Mouse (Mus musculus) gastrocnemius, adult 8-10 months (tissue): ENCODE data around the gene Slc12a4. TPM values are rescaled to one million over a fixed set of nuclear protein-coding genes. Genes with fewer than 3 reads are reported as not detected.
A peak's percentile ranks its signal among the peaks of the same experiment; 100 is the strongest.

ENCODE experiments used
- DNase-seq, 2 experiments: peaks; one replicate each; pipeline ENCODE4 v3.0.0; 2022; ENCODE audit warnings: low spot score in 2 of 2
- microRNA-seq: library from miRNA; unstranded; fragments of <30 nt; microRNA quantifications from one replicate; pipeline ENCODE4 v1.2.0, GENCODE M21; 2022
- total RNA-seq, 4 experiments: library from RNA; stranded (reverse); gene quantifications; 2 replicates each; pipeline ENCODE4 v1.2.4; 2022

The Slc12a4 gene
- total RNA-seq, 4 experiments from 2014 or later: 11.8 to 12.7 (median 12.0) TPM

DNA sequence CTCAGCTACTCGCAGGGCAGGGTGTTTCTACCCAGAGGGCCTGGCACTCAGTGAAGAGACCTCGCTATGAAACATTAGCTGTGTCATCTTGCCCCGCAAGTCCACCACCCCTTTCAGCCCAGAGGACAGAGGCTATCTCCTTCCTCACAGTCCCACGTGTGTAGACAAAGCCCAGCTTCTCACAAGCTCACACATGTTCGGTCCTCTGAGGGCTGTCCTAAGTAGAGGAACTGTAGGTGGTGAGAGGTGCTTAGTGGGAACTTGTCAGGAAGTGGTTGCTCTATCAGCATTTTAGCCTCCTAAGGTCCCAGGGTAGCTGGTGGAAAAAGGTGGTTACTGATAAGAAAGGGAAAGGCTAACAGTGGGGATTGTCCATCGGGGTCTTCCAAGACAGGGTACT is 30.8 kb downstream of the Slc12a4 start:
- DNase-seq: no peak

DNA sequence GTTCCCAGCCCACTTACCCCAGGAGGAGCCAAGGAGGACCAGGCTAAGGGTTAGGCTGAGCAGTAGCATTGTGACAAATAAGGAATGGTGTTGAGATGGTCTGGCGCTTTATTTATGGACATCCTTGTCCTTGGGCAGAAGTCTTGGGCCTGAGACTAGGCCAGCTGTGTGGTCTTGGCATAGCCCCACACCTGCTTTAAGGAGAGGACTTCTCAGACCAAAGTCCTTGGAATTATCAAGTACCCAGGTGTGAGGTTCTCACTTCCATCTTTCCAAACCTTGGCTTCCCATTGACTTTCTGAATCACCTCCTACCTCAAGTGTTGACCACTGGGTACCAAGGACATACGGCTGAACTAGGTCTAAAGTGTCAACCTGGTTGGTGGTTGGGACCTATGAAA is 32.1 kb downstream of the Slc12a4 start, which contains the start of gene Ctrl:
Ctrl (minus strand) TSS at position 101 of the 400 bp plus-strand sequence.
- DNase-seq: no peak

DNA sequence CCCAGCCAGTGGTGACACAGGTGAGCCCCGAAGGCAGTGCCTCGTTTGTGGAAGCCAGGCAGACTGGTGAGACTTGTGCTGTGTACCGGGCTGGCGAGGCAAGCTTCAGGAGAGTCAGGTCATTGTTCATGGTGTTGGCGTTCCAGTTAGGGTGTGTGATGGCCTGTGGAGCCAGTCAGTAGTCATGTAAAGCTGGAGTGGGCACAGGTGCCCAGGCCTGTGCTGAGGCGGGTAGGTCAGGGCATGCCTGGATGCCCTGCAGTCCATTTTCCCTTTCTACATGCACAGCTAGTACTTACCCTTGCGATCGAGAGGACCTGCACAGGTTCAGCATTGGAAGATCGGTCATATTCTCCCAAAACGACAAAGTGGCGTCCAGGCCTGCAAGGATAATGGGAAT is 33.4 kb downstream of the Slc12a4 start:
- DNase-seq: no peak

DNA sequence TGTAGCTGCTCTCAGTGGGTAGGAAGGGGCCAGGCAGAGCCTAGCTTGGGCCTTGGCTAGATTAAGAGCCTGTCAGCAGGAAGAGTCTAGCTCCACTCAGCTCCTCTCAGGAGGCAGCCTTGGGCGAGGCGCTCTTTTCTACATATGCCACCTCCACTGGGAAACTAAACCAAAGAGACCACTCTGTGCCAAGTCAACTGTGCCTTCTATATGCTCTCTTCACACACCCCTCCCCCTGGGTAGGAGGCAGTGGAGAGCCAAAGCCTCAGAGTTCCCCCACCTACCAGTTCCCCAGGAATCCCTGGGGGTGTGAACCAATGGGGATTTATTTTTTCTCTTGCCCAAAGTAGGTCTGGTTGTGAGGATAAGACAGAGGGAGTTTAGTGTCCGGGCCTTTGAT is 34.6 kb downstream of the Slc12a4 start:
- no peak for DNase-seq

DNA sequence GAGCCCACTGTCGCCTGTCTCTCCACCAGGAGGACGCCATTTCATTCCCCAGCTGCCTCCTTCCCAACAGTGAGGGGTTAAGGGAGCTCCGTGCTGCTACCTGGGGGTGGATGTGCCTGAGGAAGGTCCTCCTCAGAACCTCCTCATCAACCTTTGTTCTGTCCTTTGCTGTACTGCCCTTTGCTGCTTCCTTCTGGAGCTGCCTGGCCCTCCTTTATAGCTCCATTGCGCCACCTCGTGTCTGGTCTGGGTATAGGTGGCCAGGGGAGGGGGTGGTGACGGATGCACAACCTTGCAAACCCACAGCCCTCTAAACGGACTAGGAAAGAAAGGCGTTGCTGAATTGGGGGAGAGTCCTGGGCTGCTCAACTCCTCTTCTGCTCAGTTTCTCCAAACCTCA is 35.3 kb downstream of the Slc12a4 start:
- peak; percentile 65 to 67 for DNase-seq

DNA sequence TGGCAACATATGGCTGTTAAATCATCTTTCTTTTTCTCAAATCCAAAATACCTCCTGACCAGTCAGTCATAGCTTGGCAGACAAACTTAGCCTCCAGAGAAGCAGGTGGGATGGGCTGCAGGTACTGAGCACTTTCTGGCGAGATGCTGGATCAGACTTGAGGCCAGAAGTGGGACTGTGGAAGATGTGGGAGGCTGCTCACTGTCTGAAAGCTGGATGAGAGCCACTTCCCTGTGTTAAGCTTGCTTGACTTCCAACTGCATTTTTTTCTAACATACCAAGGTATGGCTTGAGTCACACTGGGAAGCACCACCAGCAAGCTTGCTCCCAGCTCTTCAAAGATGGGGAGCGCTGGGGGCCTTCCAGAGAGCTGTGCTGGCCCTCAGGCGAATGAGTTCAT is 40.8 kb downstream of the Slc12a4 start:
- no peak for DNase-seq

DNA sequence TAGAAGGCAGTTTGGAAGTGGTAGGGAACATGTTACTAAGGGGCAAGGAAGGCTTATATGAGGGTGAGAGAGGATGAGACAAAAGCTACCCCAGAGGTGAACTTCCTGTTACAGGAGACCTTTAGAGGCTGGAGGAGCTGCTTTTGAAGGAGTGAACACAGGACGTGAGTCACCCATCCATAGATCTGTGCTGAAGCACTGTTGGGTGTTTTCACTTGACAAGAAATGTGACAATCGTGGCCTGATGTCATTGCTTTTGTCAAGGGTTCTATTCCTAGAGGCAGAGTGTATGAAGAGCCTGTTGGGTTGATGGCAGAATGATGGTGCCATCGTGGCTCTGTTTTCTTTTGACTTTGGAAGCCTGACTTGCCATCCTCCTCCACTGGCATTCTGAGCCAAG is 46.5 kb downstream of the Slc12a4 start:
- DNase-seq: no peak

DNA sequence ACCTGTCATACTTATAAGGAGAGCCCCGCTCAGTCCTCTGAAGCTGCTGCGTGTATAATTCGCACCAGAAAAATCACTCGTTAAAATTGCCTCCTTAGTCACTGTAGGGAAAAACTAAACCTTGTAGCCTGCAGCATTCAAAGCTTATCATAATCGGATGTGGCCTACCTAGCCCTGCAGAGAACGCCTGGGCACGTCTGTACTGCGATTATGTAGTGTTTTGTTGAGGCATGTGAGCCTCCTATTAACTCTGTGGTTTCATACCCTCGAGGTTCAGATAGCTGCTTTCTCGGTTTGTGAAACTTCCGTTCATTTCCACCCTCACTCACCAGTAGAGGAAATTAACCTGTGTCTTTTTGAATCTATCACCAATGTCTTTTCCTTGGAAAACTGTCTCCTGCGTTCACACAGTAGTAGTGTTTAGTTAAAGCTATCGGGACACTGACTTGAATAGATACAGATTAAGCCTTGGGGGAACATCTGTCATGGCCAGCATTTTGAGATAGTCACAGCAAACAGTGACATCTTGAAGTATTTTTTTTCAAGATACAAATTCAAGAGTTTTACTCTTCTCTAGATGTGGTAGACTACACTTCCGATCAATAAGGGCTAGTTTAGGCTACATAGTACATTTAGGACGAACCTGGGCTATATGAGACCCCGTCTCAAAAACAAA is 64.8 kb downstream of the Slc12a4 start:
- DNase-seq: no peak

DNA sequence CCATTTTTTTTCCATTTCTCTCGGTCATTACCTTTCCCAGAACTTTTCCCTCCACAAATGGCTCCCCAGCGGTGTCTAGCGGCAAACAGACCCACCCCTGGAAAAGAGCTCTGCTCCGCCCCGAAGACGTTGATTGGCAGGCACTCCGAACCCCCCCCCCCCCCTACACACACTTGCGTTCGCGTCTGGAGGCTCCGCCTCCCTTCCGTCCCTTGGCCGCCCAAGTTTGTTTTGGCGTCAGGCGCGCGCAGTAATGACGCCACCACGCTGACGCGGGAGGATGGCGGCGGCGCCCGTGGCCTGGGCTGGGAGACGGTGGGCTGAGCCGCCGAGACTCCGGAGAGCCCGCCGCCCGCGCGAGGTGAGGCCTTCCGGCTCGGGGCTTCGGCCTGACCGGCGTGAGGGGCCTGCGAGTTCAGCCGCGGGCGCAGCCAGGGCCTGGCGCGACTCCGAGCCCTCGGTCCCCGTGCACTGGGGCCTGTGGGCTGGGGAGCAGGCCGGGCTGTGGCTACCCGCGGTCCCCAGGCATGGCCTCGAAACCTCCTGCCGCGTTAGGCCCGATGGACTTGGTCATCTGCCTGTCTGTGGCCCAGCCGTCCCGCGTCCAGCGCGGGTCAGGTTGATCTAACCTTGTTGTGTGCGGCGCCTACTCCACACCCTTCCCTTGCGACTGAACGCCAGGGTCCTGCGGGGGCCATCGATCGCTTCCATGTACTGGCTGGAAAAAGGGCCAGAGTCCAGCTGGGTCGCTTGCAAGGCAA is 65.5 kb downstream of the Slc12a4 start, which contains the start of gene Pskh1:
Pskh1 (plus strand) TSS at position 262 of the 761 bp plus-strand sequence.
- peak; percentile 78 to 86 for DNase-seq

DNA sequence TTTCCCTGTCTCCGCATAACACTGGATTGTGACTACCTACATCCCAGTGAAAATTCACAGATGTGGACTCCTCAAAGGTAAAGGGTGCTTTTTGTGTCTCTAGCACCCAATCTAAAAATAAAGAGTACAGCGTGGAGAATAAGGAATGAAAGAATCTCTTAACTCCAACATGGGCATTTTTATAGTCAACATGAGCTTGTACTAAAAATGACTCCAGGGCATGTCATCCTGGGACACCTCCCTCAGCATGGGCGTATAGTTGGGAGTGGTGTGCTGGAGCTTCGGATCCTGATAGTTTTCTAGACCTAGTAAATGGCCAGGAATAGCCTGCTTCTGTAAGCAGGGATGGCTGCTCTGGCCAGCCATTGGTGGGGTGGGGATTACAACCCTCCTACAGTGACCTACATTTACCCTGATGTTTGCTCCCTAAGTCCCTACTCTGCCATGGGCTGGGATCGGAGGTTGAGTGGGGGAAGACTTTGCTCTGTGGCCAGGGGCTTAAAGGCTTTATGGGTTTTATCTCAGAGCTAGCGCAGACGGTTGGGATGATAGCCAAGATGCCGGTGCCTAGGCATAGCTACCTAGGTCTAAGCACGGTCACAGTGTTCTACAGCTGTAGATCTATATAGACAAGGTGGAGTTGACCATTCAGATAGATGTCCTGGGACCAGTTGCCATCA is 68.0 kb downstream of the Slc12a4 start:
- DNase-seq: no peak

Small RNA genes within 50 kb of the gene (microRNA-seq; reads per million reads assigned to microRNA genes)
- gene Mir7074: not detected

Other genes with a start within 250 kb of the Slc12a4 start
- gene Gfod2, start 207.4 kb downstream of the Slc12a4 start, total RNA-seq: 1 to 10 TPM; 7.0 to 9.1 (median 8.3) TPM
- gene Ranbp10, start 138.7 kb downstream of the Slc12a4 start, total RNA-seq: 10 to 100 TPM; 19.3 to 25.2 (median 23.0) TPM
- not detected for gene Tsnaxip1, start 138.4 kb downstream of the Slc12a4 start, total RNA-seq
- 1 to 10 TPM in 1 of 4 experiments, under 1 TPM in 3; 0.31 to 1.4 (median 0.72) TPM for gene Cenpt, start 112.8 kb downstream of the Slc12a4 start, total RNA-seq
- gene Thap11, start 111.0 kb downstream of the Slc12a4 start, total RNA-seq: 10 to 100 TPM; 20.4 to 24.1 (median 22.0) TPM
- 10 to 100 TPM; 21.4 to 44.7 (median 25.5) TPM for gene Nutf2, start 105.5 kb downstream of the Slc12a4 start, total RNA-seq
- 10 to 100 TPM; 18.8 to 21.9 (median 20.0) TPM for gene Edc4, start 85.2 kb downstream of the Slc12a4 start, total RNA-seq
- gene Nrn1l, start 72.5 kb downstream of the Slc12a4 start, total RNA-seq: not detected
- gene Pskh1, start 65.7 kb downstream of the Slc12a4 start, total RNA-seq: 10 to 100 TPM; 10.9 to 14.7 (median 12.8) TPM
- not detected for gene Ctrl, start 32.2 kb downstream of the Slc12a4 start, total RNA-seq
- 10 to 100 TPM; 15.3 to 22.6 (median 19.7) TPM for gene Psmb10, start 27.7 kb downstream of the Slc12a4 start, total RNA-seq
- under 1 TPM in 2 of 4 experiments, not detected in 2; 0.24 to 0.78 TPM for gene Lcat, start 22.7 kb downstream of the Slc12a4 start, total RNA-seq
- not detected for gene Dpep3, start 13.3 kb upstream of the Slc12a4 start, total RNA-seq
- gene Dus2, start 25.2 kb upstream of the Slc12a4 start, total RNA-seq: 10 to 100 TPM; 10.3 to 12.7 (median 10.8) TPM
- not detected for gene Dpep2nb, start 39.9 kb upstream of the Slc12a4 start, total RNA-seq
- 10 to 100 TPM; 11.2 to 13.1 (median 11.7) TPM for gene Ddx28, start 45.8 kb upstream of the Slc12a4 start, total RNA-seq
- 10 to 100 TPM; 23.6 to 30.5 (median 25.5) TPM for gene Nfatc3, start 92.7 kb upstream of the Slc12a4 start, total RNA-seq
- gene Esrp2, start 170.9 kb upstream of the Slc12a4 start, total RNA-seq: not detected
- gene Pla2g15, start 184.3 kb upstream of the Slc12a4 start, total RNA-seq: 1 to 10 TPM; 3.3 to 5.6 (median 4.0) TPM
- 10 to 100 TPM in 2 of 4 experiments, 1 to 10 TPM in 2; 7.2 to 11.4 (median 9.3) TPM for gene Slc7a6, start 202.8 kb upstream of the Slc12a4 start, total RNA-seq
- gene Slc7a6os, start 244.8 kb upstream of the Slc12a4 start, total RNA-seq: 1 to 10 TPM; 7.1 to 9.8 (median 8.1) TPM
- 10 to 100 TPM; 31.1 to 36.8 (median 34.2) TPM for gene Prmt7, start 244.8 kb upstream of the Slc12a4 start, total RNA-seq